Mouse (Mus musculus): Measurements from ENCODE around the gene Mtrex. TPM values are rescaled to one million over a fixed set of nuclear protein-coding genes. Genes with fewer than 3 reads are reported as not detected.

The Mtrex gene
- polyA plus RNA-seq, 1 experiment from 2014 or later = 55.7 TPM

GRCm38 (mm10) chr13:112829619-112830018 lies 97.6 kb downstream of the Mtrex start:
- Histone ChIP-seq H3K4me1 (ENCODE audit: control insufficient read depth, insufficient read depth, low read length) (0 out of 2 replicates have a peak, but pooled peaks cover 2% of the 10 kb centered on the region), H3K27me3 (ENCODE audit: control insufficient read depth, insufficient read depth, low read length) (no peaks in the 10 kb centered on the region), H3K9ac (ENCODE audit: low read depth, low read length) (no peak overlapping the region), H3K9me3 (replicated peaks; ENCODE audit: control insufficient read depth, low read length) (no peaks in the 10 kb centered on the region), H3K4me2 (no peak overlapping the region), H3K36me3 (ENCODE audit: control insufficient read depth, insufficient read depth, low read length) (no peaks in the 10 kb centered on the region), H3K4me3 (ENCODE audit: low read depth, low read length) (no peak overlapping the region), H3K27ac (ENCODE audit: low read depth, low read length) (no peak overlapping the region)
- 87% methylated on average over 2 of the region's 2 CpGs for WGBS (ENCODE audit: insufficient replicate concordance)
- no peak for ATAC-seq (replicated peaks; ENCODE audit: insufficient number of reproducible peaks, low FRiP score, low TSS enrichment)

GRCm38 (mm10) chr13:112825479-112825878 lies 101.7 kb downstream of the Mtrex start:
- no peak for ATAC-seq (replicated peaks; ENCODE audit: insufficient number of reproducible peaks, low FRiP score, low TSS enrichment)
- Histone ChIP-seq H3K4me3 (ENCODE audit: low read depth, low read length) (no peak overlapping the region), H3K4me2 (no peak overlapping the region), H3K9ac (ENCODE audit: low read depth, low read length) (no peak overlapping the region), H3K27ac (ENCODE audit: low read depth, low read length) (no peak overlapping the region), H3K4me1 (ENCODE audit: control insufficient read depth, insufficient read depth, low read length) (no peaks in the 10 kb centered on the region), H3K9me3 (replicated peaks; ENCODE audit: control insufficient read depth, low read length) (no peaks in the 10 kb centered on the region), H3K36me3 (ENCODE audit: control insufficient read depth, insufficient read depth, low read length) (no peaks in the 10 kb centered on the region), H3K27me3 (ENCODE audit: control insufficient read depth, insufficient read depth, low read length) (no peaks in the 10 kb centered on the region)
- WGBS (ENCODE audit: insufficient replicate concordance) = 58% methylated on average over 6 of the region's 6 CpGs

DNA sequence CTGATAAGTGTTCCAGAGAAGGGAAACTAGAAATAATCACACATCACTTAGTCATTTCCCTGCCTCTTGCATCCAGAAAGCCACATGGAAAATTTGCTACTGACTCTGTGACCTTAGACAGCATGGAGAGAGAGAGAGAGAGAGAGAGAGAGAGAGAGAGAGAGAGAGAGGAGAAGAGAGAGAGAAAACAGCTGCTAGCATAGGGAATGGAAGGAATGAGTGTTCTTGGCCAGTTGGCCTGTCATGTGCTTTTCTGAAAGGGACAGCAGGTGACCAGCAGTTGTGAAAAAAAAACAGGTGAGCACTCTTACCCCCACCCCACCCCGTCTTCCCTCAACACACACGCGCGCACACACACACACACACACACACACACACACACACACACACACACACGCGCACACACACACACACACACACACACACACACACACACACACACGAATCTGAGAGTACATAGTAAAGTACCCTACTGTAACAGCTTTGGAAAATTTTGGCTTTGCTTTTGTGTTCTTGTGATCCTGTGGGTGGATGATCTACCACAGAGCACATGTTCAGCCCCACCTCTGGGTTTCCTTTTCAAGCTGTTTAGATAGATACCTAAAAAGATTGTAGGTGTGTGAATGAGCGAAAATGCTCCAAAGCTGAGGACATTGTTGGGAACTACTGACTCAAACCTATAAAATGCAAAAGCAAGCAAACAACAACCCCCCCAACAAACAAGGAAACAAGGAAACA lies 103.1 kb downstream of the Mtrex start:
- ATAC-seq (replicated peaks; ENCODE audit: insufficient number of reproducible peaks, low FRiP score, low TSS enrichment) = no peak
- no peaks in the 10 kb centered on the region for H3K9me3 ChIP-seq (replicated peaks; ENCODE audit: control insufficient read depth, low read length)
- H3K27me3 ChIP-seq (ENCODE audit: control insufficient read depth, insufficient read depth, low read length) = no peaks in the 10 kb centered on the region
- H3K4me3 ChIP-seq (ENCODE audit: low read depth, low read length) = no peak overlapping the region
- no peak overlapping the region for H3K4me2 ChIP-seq
- no peak overlapping the region for H3K9ac ChIP-seq (ENCODE audit: low read depth, low read length)
- no peaks in the 10 kb centered on the region for H3K4me1 ChIP-seq (ENCODE audit: control insufficient read depth, insufficient read depth, low read length)
- no peak overlapping the region for H3K27ac ChIP-seq (ENCODE audit: low read depth, low read length)
- WGBS (ENCODE audit: insufficient replicate concordance) = 68% methylated on average over 8 of the region's 8 CpGs
- H3K36me3 ChIP-seq (ENCODE audit: control insufficient read depth, insufficient read depth, low read length) = no peaks in the 10 kb centered on the region

- H3K4me1 ChIP-seq (ENCODE audit: control insufficient read depth, insufficient read depth, low read length) = no peaks in the 10 kb centered on the region
- no peak for ATAC-seq (replicated peaks; ENCODE audit: insufficient number of reproducible peaks, low FRiP score, low TSS enrichment)
- no peak overlapping the region for H3K4me3 ChIP-seq (ENCODE audit: low read depth, low read length)
- no peaks in the 10 kb centered on the region for H3K9me3 ChIP-seq (replicated peaks; ENCODE audit: control insufficient read depth, low read length)
- 73% methylated on average over 6 of the region's 6 CpGs for WGBS (ENCODE audit: insufficient replicate concordance)
- no peaks in the 10 kb centered on the region for H3K27me3 ChIP-seq (ENCODE audit: control insufficient read depth, insufficient read depth, low read length)
- H3K36me3 ChIP-seq (ENCODE audit: control insufficient read depth, insufficient read depth, low read length) = no peaks in the 10 kb centered on the region
- H3K4me2 ChIP-seq = no peak overlapping the region
- no peak overlapping the region for H3K9ac ChIP-seq (ENCODE audit: low read depth, low read length)
- no peak overlapping the region for H3K27ac ChIP-seq (ENCODE audit: low read depth, low read length)
Measured at GRCm38 (mm10) chr13:112823236-112823910, 103.8 kb downstream of the Mtrex start.

GRCm38 (mm10) chr13:112822413-112822812 lies 104.8 kb downstream of the Mtrex start:
- Histone ChIP-seq H3K4me3 (ENCODE audit: low read depth, low read length) (no peak overlapping the region), H3K4me1 (ENCODE audit: control insufficient read depth, insufficient read depth, low read length) (no peaks in the 10 kb centered on the region), H3K27ac (ENCODE audit: low read depth, low read length) (no peak overlapping the region), H3K36me3 (ENCODE audit: control insufficient read depth, insufficient read depth, low read length) (no peaks in the 10 kb centered on the region), H3K9ac (ENCODE audit: low read depth, low read length) (no peak overlapping the region), H3K4me2 (no peak overlapping the region), H3K27me3 (ENCODE audit: control insufficient read depth, insufficient read depth, low read length) (no peaks in the 10 kb centered on the region), H3K9me3 (replicated peaks; ENCODE audit: control insufficient read depth, low read length) (no peaks in the 10 kb centered on the region)
- 69% methylated on average over 3 of the region's 3 CpGs for WGBS (ENCODE audit: insufficient replicate concordance)
- no peak for ATAC-seq (replicated peaks; ENCODE audit: insufficient number of reproducible peaks, low FRiP score, low TSS enrichment)

DNA sequence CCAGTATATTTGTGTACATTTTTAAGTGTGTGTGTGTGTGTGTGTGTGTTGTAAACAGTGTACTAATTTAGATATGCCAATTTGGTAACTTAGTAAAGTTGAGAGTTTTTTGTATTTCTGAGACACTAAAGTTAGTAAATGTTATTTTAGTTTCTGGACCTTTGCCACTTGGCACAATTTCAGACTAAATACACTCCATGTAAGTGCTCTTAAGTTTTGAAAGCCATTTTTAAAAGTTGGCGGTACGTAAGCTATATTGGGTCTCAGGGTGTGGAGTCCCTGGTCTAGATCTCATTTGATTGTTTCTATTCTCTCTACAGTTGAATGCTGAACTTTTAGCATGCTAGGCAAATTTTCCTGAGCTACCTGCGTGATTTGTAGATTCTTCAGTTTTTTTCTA lies 109.1 kb downstream of the Mtrex start:
- no peak overlapping the region for H3K4me3 ChIP-seq (ENCODE audit: low read depth, low read length)
- H3K36me3 ChIP-seq (ENCODE audit: control insufficient read depth, insufficient read depth, low read length) = no peaks in the 10 kb centered on the region
- peaks cover 2% of the 10 kb centered on the region; the same call in 1 of the 2 replicates for H3K4me1 ChIP-seq (ENCODE audit: control insufficient read depth, insufficient read depth, low read length)
- 82% methylated on average over 3 of the region's 3 CpGs for WGBS (ENCODE audit: insufficient replicate concordance)
- no peak for ATAC-seq (replicated peaks; ENCODE audit: insufficient number of reproducible peaks, low FRiP score, low TSS enrichment)
- H3K9me3 ChIP-seq (replicated peaks; ENCODE audit: control insufficient read depth, low read length) = no peaks in the 10 kb centered on the region
- no peaks in the 10 kb centered on the region for H3K27me3 ChIP-seq (ENCODE audit: control insufficient read depth, insufficient read depth, low read length)
- H3K27ac ChIP-seq (ENCODE audit: low read depth, low read length) = no peak overlapping the region
- H3K4me2 ChIP-seq = no peak overlapping the region
- no peak overlapping the region for H3K9ac ChIP-seq (ENCODE audit: low read depth, low read length)

Other genes with a start within 250 kb of the Mtrex start
- 37.3 and 41.7 TPM in 2 replicates for gene Plpp1, start 126.6 kb downstream of the Mtrex start, polyA plus RNA-seq (2014; fragmentation: Nextera tagmentation; extraction: Ambion mirVana)
- 15.5 TPM in 2 replicates for gene Dhx29, start 56 bp upstream of the Mtrex start, polyA plus RNA-seq (2014; fragmentation: Nextera tagmentation; extraction: Ambion mirVana)
- 0.13 and 0.18 TPM in 2 replicates for gene Ccno, start 60.4 kb upstream of the Mtrex start, polyA plus RNA-seq (2014; fragmentation: Nextera tagmentation; extraction: Ambion mirVana)
- gene Mcidas, start 66.4 kb upstream of the Mtrex start, polyA plus RNA-seq (2014; fragmentation: Nextera tagmentation; extraction: Ambion mirVana) = not detected in 2 replicates
- 0.14 TPM in 1 of 2 replicates, not detected in the other for gene Cdc20b, start 107.7 kb upstream of the Mtrex start, polyA plus RNA-seq (2014; fragmentation: Nextera tagmentation; extraction: Ambion mirVana)
- 147 and 151 TPM in 2 replicates for gene Gpx8, start 119.0 kb upstream of the Mtrex start, polyA plus RNA-seq (2014; fragmentation: Nextera tagmentation; extraction: Ambion mirVana)
- gene Gzma, start 173.6 kb upstream of the Mtrex start, polyA plus RNA-seq (2014; fragmentation: Nextera tagmentation; extraction: Ambion mirVana) = not detected in 2 replicates

Measured in heart, embryonic 11.5 days (tissue).